Mouse (Mus musculus) G1E (cell line): Measurements from ENCODE around the gene Scaf4. TPM values are rescaled to one million over a fixed set of nuclear protein-coding genes. Genes with fewer than 3 reads are reported as not detected.

Experiments used
- ATAC-seq: 2 replicates; pipeline ENCODE4 v1.8.0; 2016; ENCODE audit warnings: mild to moderate bottlenecking; ENCODE audit not compliant: insufficient number of reproducible peaks, poor library complexity, low FRiP score, severe bottlenecking; ENCODE audit errors: extremely low read depth
- DNase-seq: peaks from one replicate; pipeline ENCODE4 v3.0.0; 2012; ENCODE audit warnings: low spot score
- H3K27me3 ChIP-seq: 2 replicates; pipeline ENCODE4 v1.6.1; 2012; ENCODE audit warnings: mild to moderate bottlenecking, low read length, inconsistent platforms; ENCODE audit not compliant: insufficient read depth
- H3K36me3 ChIP-seq: replicated peaks from 2 replicates; pipeline ENCODE3; 2012; ENCODE audit warnings: mild to moderate bottlenecking, inconsistent platforms
- H3K4me1 ChIP-seq: 2 replicates; pipeline ENCODE4 v1.6.1; 2012; ENCODE audit warnings: low read depth, low read length, inconsistent platforms, mixed read lengths; ENCODE audit not compliant: insufficient read depth
- H3K4me3 ChIP-seq: 2 replicates; pipeline ENCODE4 v1.5.1; 2012; ENCODE audit warnings: low read depth, mild to moderate bottlenecking, inconsistent platforms, low read length, moderate library complexity, mixed read lengths
- H3K9me3 ChIP-seq: replicated peaks from 2 replicates; pipeline ENCODE4 v1.6.1; 2012; ENCODE audit warnings: inconsistent platforms
- CTCF ChIP-seq: IDR thresholded peaks from 2 replicates; pipeline ENCODE4 v1.5.1; 2012; ENCODE audit warnings: low read depth, low read length, inconsistent platforms, mixed read lengths
- GATA1 ChIP-seq: IDR thresholded peaks from 2 replicates; pipeline ENCODE4 v1.6.1; 2012; ENCODE audit warnings: borderline replicate concordance, low read length, inconsistent platforms, mixed read lengths
- GATA2 ChIP-seq: IDR thresholded peaks from 2 replicates; pipeline ENCODE4 v1.6.1; 2012; ENCODE audit warnings: low read depth, low read length, inconsistent platforms, borderline replicate concordance
- POLR2AphosphoS5 ChIP-seq: IDR thresholded peaks from 2 replicates; pipeline ENCODE4 v1.6.1; 2012; ENCODE audit warnings: low read depth, low read length, inconsistent platforms; ENCODE audit not compliant: insufficient replicate concordance
- TAL1 ChIP-seq: conservative IDR thresholded peaks from 2 replicates; pipeline ENCODE4 v1.6.1; 2012; ENCODE audit warnings: low read depth, low read length, inconsistent platforms, mixed read lengths
- polyA plus RNA-seq: library from polyadenylated mRNA; stranded (reverse); fragments of >175 nt; gene quantifications from 2 replicates; pipeline ENCODE4 v1.2.3, GENCODE M21; 2012
- total RNA-seq, 2 experiments: library from RNA; stranded (forward) in 1 of 2; stranded (reverse) in 1 of 2; fragments of 200-1000 nt in 1 of 2; fragments of >200 nt in 1 of 2; fragmentation: Nextera tagmentation in 1 of 2; gene quantifications; 2 replicates each; pipeline ENCODE4 v1.2.3; 2014 to 2017

Scaf4 gene
- total and polyA plus RNA-seq, 3 experiments, result 14.8 to 215 (median 186) TPM

GRCm38 (mm10) chr16:90281406-90281805 is 2.9 kb downstream of the Scaf4 start:
- Histone ChIP-seq H3K4me1 (peaks cover 62% of the 10 kb centered on the region), H3K36me3 (peaks cover 19% of the 10 kb centered on the region), H3K9me3 (no peaks in the 10 kb centered on the region), H3K4me3 (no peak overlapping the region; the same call in 1 of the 2 replicates), H3K27me3 (no peaks in the 10 kb centered on the region)
- ATAC-seq (no peak), DNase-seq (no peak)
- TF ChIP-seq TAL1 (no peak), GATA1 (no peak), POLR2AphosphoS5 (no peak), GATA2 (no peak), CTCF (no peak)

- Histone ChIP-seq H3K4me3 (no peak overlapping the region; the same call in 1 of the 2 replicates), H3K27me3 (no peaks in the 10 kb centered on the region), H3K36me3 (peaks cover 19% of the 10 kb centered on the region), H3K9me3 (no peaks in the 10 kb centered on the region), H3K4me1 (peaks cover 65% of the 10 kb centered on the region)
- no peak for DNase-seq
- no peak for ATAC-seq
- TF ChIP-seq GATA2, result no peak
- TF ChIP-seq TAL1, result no peak
- no peak for TF ChIP-seq CTCF
- TF ChIP-seq GATA1, result no peak
- no peak for TF ChIP-seq POLR2AphosphoS5
Measured at GRCm38 (mm10) chr16:90280989-90281388, 3.3 kb downstream of the Scaf4 start.

DNA sequence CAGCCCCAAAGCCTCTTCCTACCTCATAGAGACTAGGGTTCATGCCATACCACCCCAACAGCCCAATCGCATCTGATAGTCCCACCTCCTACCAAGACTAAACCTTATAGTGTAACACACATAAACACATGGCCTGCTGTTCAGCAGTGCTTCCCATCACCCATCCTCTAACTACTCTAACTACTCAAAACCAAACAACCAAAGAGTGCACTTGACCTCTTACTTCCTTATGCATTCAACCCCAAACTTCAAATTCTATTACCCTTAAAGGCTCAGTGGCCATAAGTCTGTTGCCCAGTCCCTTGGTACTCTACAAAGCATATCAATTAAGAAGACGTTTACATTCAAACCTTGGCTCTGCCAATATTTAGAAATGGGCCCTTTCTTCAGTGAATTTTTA is 3.8 kb downstream of the Scaf4 start:
- Histone ChIP-seq H3K36me3 (peaks cover 22% of the 10 kb centered on the region), H3K9me3 (no peaks in the 10 kb centered on the region), H3K27me3 (no peaks in the 10 kb centered on the region), H3K4me3 (peak overlapping the region; percentile 38; the same call in 1 of the 2 replicates), H3K4me1 (peaks cover 66% of the 10 kb centered on the region)
- DNase-seq (no peak), ATAC-seq (no peak)
- TF ChIP-seq CTCF (no peak), POLR2AphosphoS5 (no peak), GATA1 (no peak), GATA2 (no peak), TAL1 (no peak)

GRCm38 (mm10) chr16:90279058-90279457 is 5.2 kb downstream of the Scaf4 start:
- no peak for TF ChIP-seq GATA1
- TF ChIP-seq CTCF, result no peak
- no peak for TF ChIP-seq GATA2
- no peak for TF ChIP-seq TAL1
- TF ChIP-seq POLR2AphosphoS5, result no peak
- H3K4me3 ChIP-seq, result no peak overlapping the region; the same call in 1 of the 2 replicates
- no peaks in the 10 kb centered on the region for H3K27me3 ChIP-seq
- ATAC-seq (peak; percentile 84), DNase-seq (peak; percentile 63)
- H3K36me3 ChIP-seq, result peaks cover 28% of the 10 kb centered on the region
- peaks cover 59% of the 10 kb centered on the region for H3K4me1 ChIP-seq
- no peaks in the 10 kb centered on the region for H3K9me3 ChIP-seq

GRCm38 (mm10) chr16:90275521-90275920 is 8.8 kb downstream of the Scaf4 start:
- ATAC-seq (no peak), DNase-seq (no peak)
- peaks cover 29% of the 10 kb centered on the region for H3K36me3 ChIP-seq
- H3K4me1 ChIP-seq, result peaks cover 42% of the 10 kb centered on the region
- no peak overlapping the region for H3K4me3 ChIP-seq
- no peaks in the 10 kb centered on the region for H3K9me3 ChIP-seq
- TF ChIP-seq TAL1 (no peak), GATA2 (no peak), POLR2AphosphoS5 (no peak), GATA1 (no peak), CTCF (no peak)
- H3K27me3 ChIP-seq, result no peaks in the 10 kb centered on the region

- ATAC-seq (no peak), DNase-seq (no peak)
- H3K9me3 ChIP-seq, result no peaks in the 10 kb centered on the region
- TF ChIP-seq POLR2AphosphoS5 (no peak), CTCF (no peak), GATA2 (no peak), GATA1 (no peak), TAL1 (no peak)
- H3K27me3 ChIP-seq, result no peaks in the 10 kb centered on the region
- H3K36me3 ChIP-seq, result peaks cover 37% of the 10 kb centered on the region
- peaks cover 46% of the 10 kb centered on the region for H3K4me1 ChIP-seq
- no peak overlapping the region for H3K4me3 ChIP-seq
Measured at GRCm38 (mm10) chr16:90266581-90266980, 17.7 kb downstream of the Scaf4 start.

- Histone ChIP-seq H3K4me3 (no peak overlapping the region; the same call in 1 of the 2 replicates), H3K36me3 (peaks cover 47% of the 10 kb centered on the region), H3K4me1 (peaks cover 45% of the 10 kb centered on the region), H3K9me3 (no peaks in the 10 kb centered on the region), H3K27me3 (no peaks in the 10 kb centered on the region)
- ATAC-seq (peak; percentile 28; the same call in 1 of the 2 replicates), DNase-seq (no peak)
- no peak for TF ChIP-seq CTCF
- TF ChIP-seq TAL1, result no peak
- no peak for TF ChIP-seq GATA1
- no peak for TF ChIP-seq POLR2AphosphoS5
- TF ChIP-seq GATA2, result no peak
Measured at GRCm38 (mm10) chr16:90265106-90265505, 19.2 kb downstream of the Scaf4 start.
